Mouse (Mus musculus) megakaryocyte, embryonic 14.5 days (primary cell): ENCODE results near the gene Ice1.

Experiments
- FLI1 ChIP-seq: IDR thresholded peaks from 2 replicates; pipeline ENCODE4 v1.6.1; 2012; ENCODE audit warnings: low read length, inconsistent platforms, mixed read lengths
- GATA1 ChIP-seq: IDR thresholded peaks from 3 replicates; pipeline ENCODE4 v1.6.1; 2012; ENCODE audit warnings: mixed read lengths, low read length, inconsistent platforms, borderline replicate concordance

- TF ChIP-seq GATA1 (no peak), FLI1 (no peak)
These were observed 32.6 kb upstream of the Ice1 start for GRCm38 (mm10) chr13:70670080-70670479.
